Mouse (Mus musculus): Measurements from ENCODE around the gene Pcbp3. TPM values are rescaled to one million over a fixed set of nuclear protein-coding genes. Genes with fewer than 3 reads are reported as not detected.
A peak's percentile ranks its signal among the peaks of the same experiment; 100 is the strongest.
"Not testable (repeated sequence)": the region's sequence is repeated elsewhere in the genome, so short reads cannot be mapped to it uniquely, and the experiment has no call there.

Gene Pcbp3
- total and polyA plus RNA-seq, 3 experiments, result not detected

DNA sequence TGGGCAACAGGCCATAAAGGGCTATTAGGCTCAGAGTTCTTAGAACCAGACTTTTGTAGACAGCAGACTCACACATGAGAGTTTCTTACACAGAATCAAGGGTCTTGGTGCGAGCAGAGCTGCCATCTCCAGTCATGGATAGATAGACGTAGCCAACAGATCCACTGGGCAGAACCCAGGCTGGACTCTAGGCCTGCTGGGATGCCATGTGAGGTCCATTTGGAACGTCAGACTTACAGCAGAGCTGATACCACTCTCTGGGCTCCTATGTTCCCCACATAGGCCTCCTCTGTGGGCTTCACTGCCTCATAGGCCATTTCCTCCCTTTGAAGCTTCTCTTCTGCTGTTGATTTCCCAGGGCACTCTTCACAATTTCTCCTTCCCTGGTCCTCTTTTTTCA is 208.0 kb downstream of the Pcbp3 start:
- dilution Hi-C loops (cut with MboI; ENCODE audit: extremely low pct_ligation_motif_present, extremely low pct_unique_long_range_greater_than_20kb, low sequenced_read_pairs), result no loop called here
- Histone ChIP-seq H3K4me1 (ENCODE audit: control insufficient read depth in 1 of 2, insufficient read depth in 2 of 2) (no peaks in the 10 kb centered on the region), H3K4me3 (replicated peaks in 1 of 3; ENCODE audit: low read depth in 2 of 3, low read length in 2 of 3, poor library complexity in 1 of 3) (no peak overlapping the region), H3K27ac (ENCODE audit: insufficient read depth, low read depth) (no peak overlapping the region), H3K27me3 (replicated peaks) (peaks cover 67% of the 10 kb centered on the region), H3K9me3 (replicated peaks; ENCODE audit: low read length) (peaks cover 7% of the 10 kb centered on the region), H3K4me2 (ENCODE audit: insufficient read depth, low read depth, poor library complexity, severe bottlenecking) (no peak overlapping the region), H3K9ac (ENCODE audit: insufficient read depth, low read depth) (no peak overlapping the region), H3K79me2 (replicated peaks; ENCODE audit: control insufficient read depth, extremely low read depth, insufficient read depth, poor library complexity, severe bottlenecking) (no peaks in the 10 kb centered on the region), H3K36me3 (replicated peaks in 1 of 2; ENCODE audit: control insufficient read depth in 1 of 2, insufficient read depth in 1 of 2, low read length in 1 of 2) (no peaks in the 10 kb centered on the region)
- DNase-seq (ENCODE audit: extremely low read depth), result no peak
- in situ Hi-C loops (cut with MboI; ENCODE audit: low pct_ligation_motif_present, low pct_unique_long_range_greater_than_20kb, low sequenced_read_pairs), result no loop called here
- TF ChIP-seq PAX5 (IDR thresholded peaks at IDR 0.05; ENCODE audit: low read length) (no peak), ZC3H11A (IDR thresholded peaks at IDR 0.05; ENCODE audit: low read depth, low read length) (no peak), POLR2A (IDR thresholded peaks at IDR 0.05; ENCODE audit: low read depth, low read length) (no peak), MAFK (IDR thresholded peaks at IDR 0.05; ENCODE audit: insufficient replicate concordance, low read length) (no peak), HCFC1 (IDR thresholded peaks at IDR 0.05; ENCODE audit: low read depth, low read length) (no peak)

DNA sequence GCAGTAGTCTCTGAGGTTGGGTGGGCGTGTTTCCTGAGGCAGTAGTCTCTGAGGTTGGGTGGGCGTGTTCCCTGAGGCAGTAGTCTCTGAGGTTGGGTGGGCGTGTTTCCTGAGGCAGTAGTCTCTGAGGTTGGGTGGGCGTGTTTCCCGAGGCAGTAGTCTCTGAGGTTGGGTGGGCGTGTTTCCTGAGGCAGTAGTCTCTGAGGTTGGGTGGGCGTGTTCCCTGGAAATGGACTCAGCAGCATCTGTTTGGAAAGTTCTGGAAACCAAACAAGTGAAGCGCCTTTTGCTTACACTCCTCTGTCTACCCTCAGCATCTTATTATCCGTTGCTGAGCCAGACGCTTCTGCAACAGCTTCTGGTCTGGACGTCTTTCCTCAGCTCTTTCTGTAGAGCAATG is 217.4 kb downstream of the Pcbp3 start:
- H3K79me2 ChIP-seq (replicated peaks; ENCODE audit: control insufficient read depth, extremely low read depth, insufficient read depth, poor library complexity, severe bottlenecking); H3K36me3 ChIP-seq (replicated peaks in 1 of 2; ENCODE audit: control insufficient read depth in 1 of 2, insufficient read depth in 1 of 2, low read length in 1 of 2); H3K4me2 ChIP-seq (ENCODE audit: insufficient read depth, low read depth, poor library complexity, severe bottlenecking); dilution Hi-C loops (cut with MboI; ENCODE audit: extremely low pct_ligation_motif_present, extremely low pct_unique_long_range_greater_than_20kb, low sequenced_read_pairs); H3K27ac ChIP-seq (ENCODE audit: insufficient read depth, low read depth); H3K4me3 ChIP-seq (replicated peaks in 1 of 3; ENCODE audit: low read depth in 2 of 3, low read length in 2 of 3, poor library complexity in 1 of 3); H3K4me1 ChIP-seq (ENCODE audit: control insufficient read depth in 1 of 2, insufficient read depth in 2 of 2); H3K9ac ChIP-seq (ENCODE audit: insufficient read depth, low read depth); in situ Hi-C loops (cut with MboI; ENCODE audit: low pct_ligation_motif_present, low pct_unique_long_range_greater_than_20kb, low sequenced_read_pairs); DNase-seq (ENCODE audit: extremely low read depth): not testable (repeated sequence)
- H3K27me3 ChIP-seq (replicated peaks), result peaks cover 47% of the 10 kb centered on the region
- H3K9me3 ChIP-seq (replicated peaks; ENCODE audit: low read length), result peaks cover 21% of the 10 kb centered on the region

DNA sequence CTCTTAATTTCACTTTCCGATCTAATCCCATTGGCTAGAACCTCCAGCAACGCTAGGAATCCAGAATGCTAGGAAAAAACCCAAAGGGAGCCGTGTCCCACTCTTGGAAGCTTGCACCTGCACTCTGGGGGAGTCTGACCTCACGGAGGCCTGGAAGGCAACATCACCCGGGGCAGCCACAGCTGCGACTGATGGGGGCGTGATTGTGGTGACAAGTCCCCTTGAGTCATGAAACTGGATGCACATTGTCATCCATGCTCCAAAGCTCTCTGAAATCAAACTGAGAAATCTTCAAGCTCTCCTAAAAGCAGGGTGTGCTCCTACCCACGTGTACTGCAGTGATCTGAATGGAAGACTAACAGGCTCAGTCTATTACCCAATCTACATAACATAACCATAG is 224.9 kb downstream of the Pcbp3 start:
- peaks cover 6% of the 10 kb centered on the region for H3K9me3 ChIP-seq (replicated peaks; ENCODE audit: low read length)
- dilution Hi-C loops (cut with MboI; ENCODE audit: extremely low pct_ligation_motif_present, extremely low pct_unique_long_range_greater_than_20kb, low sequenced_read_pairs), result no loop called here
- peaks cover 59% of the 10 kb centered on the region for H3K27me3 ChIP-seq (replicated peaks)
- in situ Hi-C loops (cut with MboI; ENCODE audit: low pct_ligation_motif_present, low pct_unique_long_range_greater_than_20kb, low sequenced_read_pairs), result no loop called here
- TF ChIP-seq HCFC1 (IDR thresholded peaks at IDR 0.05; ENCODE audit: low read depth, low read length) (no peak), E2F4 (IDR thresholded peaks at IDR 0.05; ENCODE audit: insufficient replicate concordance, low read depth, low read length) (no peak)
- no peak overlapping the region for H3K27ac ChIP-seq (ENCODE audit: insufficient read depth, low read depth)
- H3K36me3 ChIP-seq (replicated peaks in 1 of 2; ENCODE audit: control insufficient read depth in 1 of 2, insufficient read depth in 1 of 2, low read length in 1 of 2), result no peaks in the 10 kb centered on the region
- DNase-seq (ENCODE audit: extremely low read depth), result no peak
- H3K4me2 ChIP-seq (ENCODE audit: insufficient read depth, low read depth, poor library complexity, severe bottlenecking), result no peak overlapping the region
- no peaks in the 10 kb centered on the region for H3K79me2 ChIP-seq (replicated peaks; ENCODE audit: control insufficient read depth, extremely low read depth, insufficient read depth, poor library complexity, severe bottlenecking)
- no peaks in the 10 kb centered on the region for H3K4me1 ChIP-seq (ENCODE audit: control insufficient read depth in 1 of 2, insufficient read depth in 2 of 2)
- H3K9ac ChIP-seq (ENCODE audit: insufficient read depth, low read depth), result no peak overlapping the region
- H3K4me3 ChIP-seq (replicated peaks in 1 of 3; ENCODE audit: low read depth in 2 of 3, low read length in 2 of 3, poor library complexity in 1 of 3), result no peak overlapping the region

DNA sequence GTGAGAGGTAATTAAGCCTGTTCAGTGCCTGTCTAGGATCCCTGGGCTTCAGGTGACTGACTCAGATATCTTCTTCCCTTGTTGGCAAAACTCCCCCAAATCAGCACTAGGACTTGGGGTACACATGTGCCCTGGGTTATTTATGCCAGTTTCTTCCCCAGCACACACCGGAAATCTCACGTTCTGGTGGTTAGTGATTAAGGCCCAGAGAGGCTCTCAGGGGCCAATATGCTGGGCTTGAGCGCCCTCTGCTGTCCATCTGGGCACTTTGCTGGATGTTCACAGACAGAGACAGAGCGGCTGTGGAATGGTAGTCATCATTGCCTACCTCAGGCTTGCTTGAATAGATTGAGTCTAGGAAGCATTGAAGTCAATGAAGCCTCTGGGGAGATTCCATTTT is 226.7 kb downstream of the Pcbp3 start:
- H3K4me2 ChIP-seq (ENCODE audit: insufficient read depth, low read depth, poor library complexity, severe bottlenecking), result no peak overlapping the region
- in situ Hi-C loops (cut with MboI; ENCODE audit: low pct_ligation_motif_present, low pct_unique_long_range_greater_than_20kb, low sequenced_read_pairs), result loop anchor here (5.0 kb wide), 1 partner anchor 273 kb away; no protein-coding TSS in a partner anchor
- H3K27ac ChIP-seq (ENCODE audit: insufficient read depth, low read depth), result no peak overlapping the region
- dilution Hi-C loops (cut with MboI; ENCODE audit: extremely low pct_ligation_motif_present, extremely low pct_unique_long_range_greater_than_20kb, low sequenced_read_pairs), result no loop called here
- H3K9me3 ChIP-seq (replicated peaks; ENCODE audit: low read length), result peaks cover 3% of the 10 kb centered on the region
- DNase-seq (ENCODE audit: extremely low read depth), result peak; percentile 66
- H3K4me1 ChIP-seq (ENCODE audit: control insufficient read depth in 1 of 2, insufficient read depth in 2 of 2), result no peaks in the 10 kb centered on the region
- no peak overlapping the region for H3K9ac ChIP-seq (ENCODE audit: insufficient read depth, low read depth)
- H3K36me3 ChIP-seq (replicated peaks in 1 of 2; ENCODE audit: control insufficient read depth in 1 of 2, insufficient read depth in 1 of 2, low read length in 1 of 2), result no peaks in the 10 kb centered on the region
- no peak overlapping the region for H3K4me3 ChIP-seq (replicated peaks in 1 of 3; ENCODE audit: low read depth in 2 of 3, low read length in 2 of 3, poor library complexity in 1 of 3)
- TF ChIP-seq MYC (IDR thresholded peaks at IDR 0.05; ENCODE audit: low read depth, low read length) (no peak), BHLHE40 (IDR thresholded peaks at IDR 0.05; ENCODE audit: low read depth, low read length) (peak; percentile 88), MAX (IDR thresholded peaks at IDR 0.05; ENCODE audit: low read length) (no peak), CHD2 (IDR thresholded peaks at IDR 0.05; ENCODE audit: low read length) (no peak), HCFC1 (IDR thresholded peaks at IDR 0.05; ENCODE audit: low read depth, low read length) (no peak), CTCF (conservative IDR thresholded peaks at IDR 0.05 in 1 of 2, IDR thresholded peaks at IDR 0.05 in 1 of 2; ENCODE audit: low read depth in 2 of 2, low read length in 2 of 2) (peak; percentile 62 to 92), IRF4 (IDR thresholded peaks at IDR 0.05; ENCODE audit: low read depth, low read length) (no peak), TBP (conservative IDR thresholded peaks at IDR 0.05; ENCODE audit: low read depth, low read length) (no peak), EP300 (IDR thresholded peaks at IDR 0.05; ENCODE audit: low read length) (no peak), SMC3 (IDR thresholded peaks at IDR 0.05; ENCODE audit: low read depth, low read length) (peak; percentile 68), RAD21 (IDR thresholded peaks at IDR 0.05; ENCODE audit: low read depth, low read length) (peak; percentile 95)
- H3K79me2 ChIP-seq (replicated peaks; ENCODE audit: control insufficient read depth, extremely low read depth, insufficient read depth, poor library complexity, severe bottlenecking), result no peaks in the 10 kb centered on the region
- peaks cover 71% of the 10 kb centered on the region for H3K27me3 ChIP-seq (replicated peaks)

All from CH12.LX (cell line).